Mouse (Mus musculus) myocyte (in vitro differentiated cells): ENCODE data around the gene Pias3. TPM values are rescaled to one million over a fixed set of nuclear protein-coding genes. Genes with fewer than 3 reads are reported as not detected.

Source experiments
- H3K27me3 ChIP-seq: one replicate; pipeline ENCODE4 v1.6.1; 2011; ENCODE audit not compliant: control insufficient read depth, insufficient read depth, insufficient read length
- H3K36me3 ChIP-seq: one replicate; pipeline ENCODE4 v1.6.1; 2011; ENCODE audit not compliant: control insufficient read depth, insufficient read depth
- H3K4me2 ChIP-seq: one replicate; pipeline ENCODE4 v1.6.1; 2011; ENCODE audit warnings: low read depth, control low read depth
- H3K4me3 ChIP-seq: one replicate; pipeline ENCODE4 v1.5.1; 2011; ENCODE audit warnings: mild to moderate bottlenecking, control low read depth, moderate library complexity
- H3K79me2 ChIP-seq: one replicate; pipeline ENCODE4 v1.6.1; 2011; ENCODE audit not compliant: control insufficient read depth, insufficient read depth
- H3ac ChIP-seq: one replicate; pipeline ENCODE4 v1.6.1; 2011; ENCODE audit not compliant: control insufficient read depth, insufficient read length
- CEBPB ChIP-seq: IDR thresholded peaks from 2 replicates; pipeline ENCODE4 v1.6.1; 2011; ENCODE audit warnings: mild to moderate bottlenecking, moderate library complexity; ENCODE audit not compliant: poor library complexity, insufficient read depth, severe bottlenecking
- E2F4 ChIP-seq: IDR thresholded peaks from one replicate; pipeline ENCODE4 v1.6.1; 2011; ENCODE audit warnings: mild to moderate bottlenecking, control low read depth, moderate library complexity; ENCODE audit not compliant: insufficient read depth
- MAX ChIP-seq: IDR thresholded peaks from one replicate; pipeline ENCODE4 v1.6.1; 2011; ENCODE audit warnings: low read depth, mild to moderate bottlenecking, control low read depth
- MYOD1 ChIP-seq, 3 experiments: IDR thresholded peaks; one replicate each; pipeline ENCODE4 v1.6.1; 2011; ENCODE audit warnings: control low read depth in 2 of 3, low read depth in 2 of 3, mild to moderate bottlenecking in 2 of 3, moderate library complexity in 1 of 3; ENCODE audit not compliant: insufficient read length in 2 of 3, control insufficient read depth in 1 of 3
- MYOG ChIP-seq, 3 experiments: IDR thresholded peaks; one replicate each; pipeline ENCODE4 v1.6.1; 2011; ENCODE audit warnings: control low read depth in 2 of 3, low read depth in 2 of 3, mild to moderate bottlenecking in 2 of 3; ENCODE audit not compliant: insufficient read length in 2 of 3, control insufficient read depth in 1 of 3, insufficient read depth in 1 of 3
- POLR2A ChIP-seq: IDR thresholded peaks from one replicate; pipeline ENCODE4 v1.6.1; 2011; ENCODE audit warnings: low read depth, mild to moderate bottlenecking, control low read depth, moderate library complexity; ENCODE audit not compliant: insufficient read length
- POLR2AphosphoS2 ChIP-seq: IDR thresholded peaks from one replicate; pipeline ENCODE4 v1.6.1; 2011; ENCODE audit warnings: low read depth, control low read depth; ENCODE audit not compliant: insufficient read length
- REST ChIP-seq: IDR thresholded peaks from one replicate; pipeline ENCODE4 v1.6.1; 2011; ENCODE audit warnings: mild to moderate bottlenecking, control low read depth, moderate library complexity; ENCODE audit not compliant: insufficient read depth, insufficient read length
- SRF ChIP-seq: IDR thresholded peaks from one replicate; pipeline ENCODE4 v1.6.1; 2011; ENCODE audit warnings: low read depth; ENCODE audit not compliant: control insufficient read depth, insufficient read length
- TCF12 ChIP-seq: IDR thresholded peaks from one replicate; pipeline ENCODE4 v1.6.1; 2011; ENCODE audit warnings: mild to moderate bottlenecking, control low read depth; ENCODE audit not compliant: poor library complexity, insufficient read depth, severe bottlenecking
- TCF3 ChIP-seq: IDR thresholded peaks from one replicate; pipeline ENCODE4 v1.6.1; 2011; ENCODE audit warnings: low read depth, control low read depth; ENCODE audit not compliant: insufficient read length
- USF1 ChIP-seq: IDR thresholded peaks from one replicate; pipeline ENCODE4 v1.6.1; 2011; ENCODE audit warnings: low read depth, mild to moderate bottlenecking, control low read depth, moderate library complexity
- polyA plus RNA-seq: library from polyadenylated mRNA; unstranded; fragments of >200 nt; fragmentation: generic; extraction: Trizol; gene quantifications from one replicate; pipeline ENCODE4 v1.2.1, GENCODE M21; 2012; ENCODE audit warnings: missing spikeins

Gene Pias3
- polyA plus RNA-seq, 1 experiment, result 16.7 TPM

GRCm38 (mm10) chr3:96715854-96716253 lies 19.7 kb downstream of the Pias3 start:
- no peak overlapping the region for H3ac ChIP-seq
- no peak for TF ChIP-seq TCF12
- no peak for TF ChIP-seq SRF
- TF ChIP-seq USF1, result no peak
- TF ChIP-seq MYOG (IDR thresholded peaks at IDR 0.05; ENCODE audit: control insufficient read depth in 1 of 3, insufficient read depth in 1 of 3, insufficient read length in 2 of 3, low read depth in 2 of 3), result no peak
- no peak for TF ChIP-seq MAX
- TF ChIP-seq TCF3, result no peak
- TF ChIP-seq MYOD1 (IDR thresholded peaks at IDR 0.05; ENCODE audit: control insufficient read depth in 1 of 3, insufficient read length in 2 of 3, low read depth in 2 of 3), result no peak
- TF ChIP-seq CEBPB, result no peak
- no peak for TF ChIP-seq POLR2A
- TF ChIP-seq REST, result no peak
- TF ChIP-seq POLR2AphosphoS2, result no peak
- TF ChIP-seq E2F4, result no peak
- no peaks in the 10 kb centered on the region for H3K79me2 ChIP-seq
- H3K4me2 ChIP-seq, result no peak overlapping the region
- peaks cover 46% of the 10 kb centered on the region for H3K36me3 ChIP-seq
- H3K27me3 ChIP-seq, result no peaks in the 10 kb centered on the region
- no peak overlapping the region for H3K4me3 ChIP-seq

- Histone ChIP-seq H3ac (no peak overlapping the region), H3K27me3 (no peaks in the 10 kb centered on the region), H3K4me3 (no peak overlapping the region), H3K79me2 (no peaks in the 10 kb centered on the region), H3K4me2 (no peak overlapping the region), H3K36me3 (peaks cover 30% of the 10 kb centered on the region)
- TF ChIP-seq REST (no peak), E2F4 (no peak), MYOG (IDR thresholded peaks at IDR 0.05; ENCODE audit: control insufficient read depth in 1 of 3, insufficient read depth in 1 of 3, insufficient read length in 2 of 3, low read depth in 2 of 3) (no peak), CEBPB (no peak), MYOD1 (IDR thresholded peaks at IDR 0.05; ENCODE audit: control insufficient read depth in 1 of 3, insufficient read length in 2 of 3, low read depth in 2 of 3) (no peak), POLR2AphosphoS2 (no peak), TCF12 (no peak), POLR2A (no peak), SRF (no peak), USF1 (no peak), TCF3 (no peak), MAX (no peak)
These were observed 23.0 kb downstream of the Pias3 start for GRCm38 (mm10) chr3:96719173-96719572.

GRCm38 (mm10) chr3:96727343-96727827 lies 31.2 kb downstream of the Pias3 start, which contains the start of the genes Polr3c and Rnf115:
Gene Polr3c, minus strand, starts transcription at chr3:96727628.
Gene Rnf115, plus strand, starts transcription at chr3:96727664.
- Histone ChIP-seq H3ac (peak within 1 kb of the TSS; percentile 47), H3K27me3 (no peaks in the 10 kb centered on the region), H3K79me2 (peaks cover 58% of the 10 kb centered on the region), H3K36me3 (peaks cover 4% of the 10 kb centered on the region), H3K4me2 (peak within 1 kb of the TSS; percentile 88), H3K4me3 (peak within 1 kb of the TSS; percentile 88)
- TF ChIP-seq MYOG (IDR thresholded peaks at IDR 0.05; ENCODE audit: control insufficient read depth in 1 of 3, insufficient read depth in 1 of 3, insufficient read length in 2 of 3, low read depth in 2 of 3), result peak in 1 of 3 experiments; percentile 41
- TF ChIP-seq SRF, result peak; percentile 55
- TF ChIP-seq TCF3, result no peak
- TF ChIP-seq CEBPB, result no peak
- TF ChIP-seq POLR2AphosphoS2, result peak; percentile 55
- no peak for TF ChIP-seq MAX
- peak; percentile 83 for TF ChIP-seq POLR2A
- no peak for TF ChIP-seq REST
- TF ChIP-seq TCF12, result no peak
- TF ChIP-seq USF1, result peak; percentile 53
- no peak for TF ChIP-seq E2F4
- peak in 1 of 3 experiments; percentile 5 for TF ChIP-seq MYOD1 (IDR thresholded peaks at IDR 0.05; ENCODE audit: control insufficient read depth in 1 of 3, insufficient read length in 2 of 3, low read depth in 2 of 3)

- Histone ChIP-seq H3K4me2 (peak overlapping the region; percentile 87), H3ac (peak overlapping the region; percentile 47), H3K27me3 (no peaks in the 10 kb centered on the region), H3K79me2 (peaks cover 64% of the 10 kb centered on the region), H3K4me3 (peak overlapping the region; percentile 88), H3K36me3 (peaks cover 2% of the 10 kb centered on the region)
- TF ChIP-seq TCF12 (no peak), SRF (no peak), POLR2AphosphoS2 (no peak), MYOG (IDR thresholded peaks at IDR 0.05; ENCODE audit: control insufficient read depth in 1 of 3, insufficient read depth in 1 of 3, insufficient read length in 2 of 3, low read depth in 2 of 3) (no peak), MAX (no peak), MYOD1 (IDR thresholded peaks at IDR 0.05; ENCODE audit: control insufficient read depth in 1 of 3, insufficient read length in 2 of 3, low read depth in 2 of 3) (no peak), USF1 (no peak), REST (no peak), E2F4 (no peak), POLR2A (no peak), CEBPB (no peak), TCF3 (no peak)
These were observed 31.8 kb downstream of the Pias3 start for GRCm38 (mm10) chr3:96727828-96728633.
